Mouse (Mus musculus) lung, embryonic 15.5 days (tissue): ENCODE measurements at regions not wholly inside any gene's neighbourhood (a gene's known extent, or its start where the extent isn't known, plus 50 kb on each side); places are given as distances from the start of the nearest gene placed in this dataset.

Experiments used
- ATAC-seq: fragments of 200-750 bp; cut with Nextera tagmentation; 2 replicates; pipeline ENCODE4 v1.8.0; 2017; ENCODE audit warnings: moderate number of reproducible peaks, borderline replicate concordance; ENCODE audit not compliant: low FRiP score, low TSS enrichment; ENCODE audit errors: extremely low read depth
- H3K27ac ChIP-seq: fragments of 300-500 bp; sonication (generic); 2 replicates; pipeline ENCODE4 v1.5.1; 2015; ENCODE audit warnings: moderate library complexity, mild to moderate bottlenecking, inconsistent platforms
- H3K27me3 ChIP-seq: fragments of 300-500 bp; sonication (generic); 2 replicates; pipeline ENCODE4 v1.6.1; 2015; ENCODE audit warnings: inconsistent platforms
- H3K36me3 ChIP-seq: fragments of 300-500 bp; sonication (generic); 2 replicates; pipeline ENCODE4 v1.6.1; 2015; ENCODE audit warnings: inconsistent platforms
- H3K4me1 ChIP-seq: fragments of 300-500 bp; sonication (generic); 2 replicates; pipeline ENCODE4 v1.6.1; 2015; ENCODE audit warnings: inconsistent platforms
- H3K4me2 ChIP-seq: fragments of 300-500 bp; sonication (generic); 2 replicates; pipeline ENCODE4 v1.6.1; 2015; ENCODE audit warnings: inconsistent platforms, mild to moderate bottlenecking, moderate library complexity
- H3K4me3 ChIP-seq: fragments of 300-500 bp; sonication (generic); 2 replicates; pipeline ENCODE4 v1.5.1; 2015; ENCODE audit warnings: mild to moderate bottlenecking, inconsistent platforms
- H3K9ac ChIP-seq: fragments of 300-500 bp; sonication (generic); 2 replicates; pipeline ENCODE4 v1.6.1; 2015; ENCODE audit warnings: inconsistent platforms
- H3K9me3 ChIP-seq: fragments of 300-500 bp; sonication (generic); 2 replicates; pipeline ENCODE4 v1.6.1; 2016; ENCODE audit warnings: inconsistent platforms
- WGBS: fragments of 180-500 bp; shearing (Covaris S2); methylation state at CpG from one replicate; pipeline ENCODE4 v1.1.7; 2015; 5-methylcytosine and 5-hydroxymethylcytosine counted together

DNA sequence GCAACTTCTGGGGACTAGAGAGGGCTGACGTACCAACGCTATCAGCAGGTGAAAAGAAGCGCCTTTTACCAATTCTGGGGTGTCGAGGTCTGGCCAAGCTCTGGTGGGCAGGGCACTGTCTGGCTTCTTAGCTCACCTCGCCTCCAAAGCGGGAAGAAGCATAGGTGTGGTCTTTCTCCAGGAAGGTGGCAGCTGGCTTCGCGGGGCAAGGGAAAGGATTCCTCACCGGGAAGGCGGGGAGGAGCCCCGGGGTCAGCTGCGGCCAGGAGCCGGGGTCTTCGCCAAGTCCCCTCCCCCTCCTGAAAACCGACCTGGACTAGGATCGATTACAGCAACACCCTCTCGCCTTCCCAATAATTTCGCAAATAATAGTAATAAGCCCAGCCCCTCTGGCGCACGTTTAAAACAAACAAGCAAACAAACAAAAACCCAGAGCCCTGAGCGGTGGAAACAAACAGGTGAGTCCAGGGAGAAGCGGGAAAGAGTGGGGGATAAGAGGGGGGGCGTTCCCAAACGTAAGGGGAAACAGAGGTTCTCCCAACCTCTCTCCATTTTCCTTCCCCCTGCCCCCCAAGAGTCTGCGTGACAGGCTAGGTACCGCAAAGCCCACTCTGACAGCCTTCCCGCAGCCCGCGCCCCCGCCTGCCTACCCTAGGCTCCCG lies 63.5 kb upstream of the Ak4 start:
- Histone ChIP-seq H3K4me1 (peaks cover 26% of the 10 kb centered on the region), H3K36me3 (no peaks in the 10 kb centered on the region), H3K27ac (peak overlapping the region; percentile 76), H3K4me3 (peak overlapping the region; percentile 85), H3K4me2 (peak overlapping the region; percentile 98), H3K9ac (peak overlapping the region; percentile 78), H3K27me3 (peaks cover 3% of the 10 kb centered on the region; the same call in 1 of the 2 replicates), H3K9me3 (no peaks in the 10 kb centered on the region)
- WGBS, result 1% methylated on average over 31 of the region's 31 CpGs
- ATAC-seq, result no peak; the same call in 1 of the 2 replicates

DNA sequence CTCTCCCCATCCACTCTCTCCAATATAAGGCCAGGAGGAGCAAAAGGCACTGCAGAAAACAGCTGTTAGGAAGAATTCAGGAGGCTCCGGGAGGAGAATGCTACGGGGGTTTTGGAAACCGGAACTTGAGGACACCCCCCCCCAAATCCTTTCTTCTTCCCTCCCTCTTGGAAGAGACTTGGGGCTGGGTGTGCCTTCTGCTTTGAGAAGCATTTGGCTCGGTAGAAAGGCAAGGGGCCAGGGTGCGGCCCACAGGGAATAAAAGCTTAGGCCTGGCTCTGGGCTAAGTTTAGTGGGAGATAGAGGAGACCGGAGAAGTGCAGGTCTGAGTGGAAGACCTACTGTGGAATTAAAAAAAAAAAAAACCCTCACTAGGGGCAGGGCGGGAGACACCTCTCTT lies 64.1 kb upstream of the Ak4 start:
- H3K36me3 ChIP-seq, result no peaks in the 10 kb centered on the region
- peaks cover 26% of the 10 kb centered on the region for H3K4me1 ChIP-seq
- H3K9me3 ChIP-seq, result no peaks in the 10 kb centered on the region
- H3K9ac ChIP-seq, result no peak overlapping the region
- no peak overlapping the region for H3K27ac ChIP-seq
- peaks cover 3% of the 10 kb centered on the region; the same call in 1 of the 2 replicates for H3K27me3 ChIP-seq
- 13% methylated on average over 7 of the region's 7 CpGs for WGBS
- H3K4me3 ChIP-seq, result peak overlapping the region; percentile 85
- H3K4me2 ChIP-seq, result peak overlapping the region; percentile 98
- no peak for ATAC-seq

GRCm38 (mm10) chr4:101354086-101354855 lies 64.8 kb upstream of the Ak4 start:
- Histone ChIP-seq H3K4me1 (peaks cover 26% of the 10 kb centered on the region), H3K27ac (no peak overlapping the region), H3K9me3 (no peaks in the 10 kb centered on the region), H3K27me3 (peaks cover 3% of the 10 kb centered on the region; the same call in 1 of the 2 replicates), H3K9ac (no peak overlapping the region), H3K4me2 (peak overlapping the region; percentile 98), H3K4me3 (peak overlapping the region; percentile 85), H3K36me3 (no peaks in the 10 kb centered on the region)
- no peak for ATAC-seq
- WGBS, result 14% methylated on average over 7 of the region's 7 CpGs

- H3K4me1 ChIP-seq, result peaks cover 18% of the 10 kb centered on the region
Observed at GRCm38 (mm10) chr4:101352178-101352577, 66.9 kb upstream of the Ak4 start.

GRCm38 (mm10) chr4:101351716-101352115 lies 67.4 kb upstream of the Ak4 start:
- H3K27me3 ChIP-seq, result 0 out of 2 replicates have a peak, but pooled peaks cover 3% of the 10 kb centered on the region
- no peak overlapping the region for H3K9ac ChIP-seq
- no peak overlapping the region for H3K27ac ChIP-seq
- peaks cover 18% of the 10 kb centered on the region for H3K4me1 ChIP-seq
- WGBS, result 91% methylated on average over 3 of the region's 3 CpGs
- ATAC-seq, result no peak
- no peaks in the 10 kb centered on the region for H3K36me3 ChIP-seq
- no peak overlapping the region for H3K4me3 ChIP-seq
- H3K4me2 ChIP-seq, result no peak overlapping the region
- no peaks in the 10 kb centered on the region for H3K9me3 ChIP-seq

More at GRCm38 (mm10) chr4:101352178-101352577, 66.9 kb upstream of the Ak4 start:
- no peak overlapping the region for H3K4me3 ChIP-seq
- no peak overlapping the region for H3K9ac ChIP-seq
- H3K4me2 ChIP-seq, result no peak overlapping the region
- no peak for ATAC-seq
- no peaks in the 10 kb centered on the region for H3K9me3 ChIP-seq
- H3K27ac ChIP-seq, result no peak overlapping the region
- H3K27me3 ChIP-seq, result 0 out of 2 replicates have a peak, but pooled peaks cover 3% of the 10 kb centered on the region
- no peaks in the 10 kb centered on the region for H3K36me3 ChIP-seq
- WGBS, result 90% methylated on average over 4 of the region's 4 CpGs

DNA sequence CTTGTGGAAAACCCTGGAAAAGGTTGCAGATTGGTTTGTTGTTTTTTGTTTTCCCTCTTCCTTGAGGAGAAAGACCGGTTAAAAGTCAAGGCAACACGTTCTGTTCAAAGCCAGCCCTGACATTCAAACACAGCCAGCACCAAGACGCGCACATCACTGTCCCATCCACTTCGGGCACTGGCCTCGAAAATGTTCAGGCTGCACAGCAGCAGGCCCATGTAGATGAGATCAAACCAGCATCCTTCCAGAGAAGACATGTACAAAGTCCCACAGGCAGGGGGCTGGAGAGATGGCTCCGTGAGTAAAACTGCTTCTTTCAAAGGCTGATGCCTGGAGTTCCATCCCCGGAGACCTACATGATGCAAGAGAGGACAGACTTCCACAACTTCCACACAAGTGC lies 68.4 kb upstream of the Ak4 start:
- no peak overlapping the region for H3K9ac ChIP-seq
- no peaks in the 10 kb centered on the region for H3K36me3 ChIP-seq
- H3K27ac ChIP-seq, result no peak overlapping the region
- H3K4me1 ChIP-seq, result peaks cover 17% of the 10 kb centered on the region
- no peak overlapping the region for H3K4me2 ChIP-seq
- H3K4me3 ChIP-seq, result no peak overlapping the region
- 0 out of 2 replicates have a peak, but pooled peaks cover 3% of the 10 kb centered on the region for H3K27me3 ChIP-seq
- 87% methylated on average over 8 of the region's 8 CpGs for WGBS
- no peaks in the 10 kb centered on the region for H3K9me3 ChIP-seq
- no peak for ATAC-seq

- no peak overlapping the region for H3K27ac ChIP-seq
- no peaks in the 10 kb centered on the region for H3K9me3 ChIP-seq
- peaks cover 13% of the 10 kb centered on the region for H3K4me1 ChIP-seq
- ATAC-seq, result no peak
- 0 out of 2 replicates have a peak, but pooled peaks cover 3% of the 10 kb centered on the region for H3K27me3 ChIP-seq
- no peak overlapping the region for H3K9ac ChIP-seq
- no peaks in the 10 kb centered on the region for H3K36me3 ChIP-seq
- H3K4me2 ChIP-seq, result no peak overlapping the region
- WGBS, result 91% methylated on average over 3 of the region's 3 CpGs
- H3K4me3 ChIP-seq, result no peak overlapping the region
Observed at GRCm38 (mm10) chr4:101350222-101350621, 68.9 kb upstream of the Ak4 start.

GRCm38 (mm10) chr4:101349413-101349812 lies 69.7 kb upstream of the Ak4 start:
- 13% methylated on average over 4 of the region's 4 CpGs for WGBS
- Histone ChIP-seq H3K4me3 (no peak overlapping the region), H3K36me3 (no peaks in the 10 kb centered on the region), H3K4me1 (peaks cover 4% of the 10 kb centered on the region), H3K4me2 (no peak overlapping the region), H3K9ac (no peak overlapping the region), H3K27ac (no peak overlapping the region), H3K9me3 (no peaks in the 10 kb centered on the region), H3K27me3 (no peaks in the 10 kb centered on the region)
- ATAC-seq, result no peak

- Histone ChIP-seq H3K27me3 (no peaks in the 10 kb centered on the region), H3K9ac (no peak overlapping the region), H3K4me1 (no peaks in the 10 kb centered on the region), H3K36me3 (no peaks in the 10 kb centered on the region), H3K4me2 (no peak overlapping the region), H3K4me3 (no peak overlapping the region), H3K9me3 (no peaks in the 10 kb centered on the region), H3K27ac (no peak overlapping the region)
- ATAC-seq, result no peak
- 71% methylated on average over 6 of the region's 6 CpGs for WGBS
Observed at GRCm38 (mm10) chr4:101347309-101347708, 71.8 kb upstream of the Ak4 start.

DNA sequence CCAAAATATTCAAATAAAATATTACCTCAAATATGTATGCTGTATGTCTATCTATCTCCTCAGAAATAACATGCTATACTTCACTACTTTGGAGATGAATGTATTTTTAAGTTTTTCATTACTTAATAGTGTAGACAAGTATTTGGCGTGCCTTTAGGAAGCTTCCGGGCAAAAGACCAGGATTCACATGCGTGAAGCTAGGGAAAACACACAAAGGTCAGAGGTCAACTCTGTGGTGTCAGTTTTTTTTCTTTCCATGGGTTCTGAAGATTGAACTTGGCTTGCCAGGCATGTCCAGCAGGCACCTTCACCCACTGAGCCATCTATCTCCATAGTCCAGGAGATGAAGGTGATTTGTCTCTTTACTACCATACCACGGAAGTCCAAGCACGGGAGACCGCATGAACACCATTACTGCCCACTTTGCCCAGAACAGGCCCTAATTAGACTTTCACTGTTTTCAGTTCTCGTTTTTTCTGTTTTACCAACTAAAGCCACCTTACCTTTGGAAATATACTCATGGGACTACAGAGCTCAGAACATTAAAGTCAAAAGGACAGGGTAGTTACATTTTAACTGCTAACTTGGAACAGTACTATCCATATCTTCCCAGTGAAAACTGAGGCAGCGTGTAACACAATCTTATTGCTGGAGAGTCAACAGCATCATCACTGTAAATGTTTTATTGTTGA lies 76.9 kb upstream of the Ak4 start:
- no peak overlapping the region for H3K4me2 ChIP-seq
- 81% methylated on average over 8 of the region's 8 CpGs for WGBS
- H3K9ac ChIP-seq, result no peak overlapping the region
- H3K27me3 ChIP-seq, result no peaks in the 10 kb centered on the region
- no peak overlapping the region for H3K4me3 ChIP-seq
- ATAC-seq, result no peak
- H3K27ac ChIP-seq, result no peak overlapping the region
- H3K9me3 ChIP-seq, result no peaks in the 10 kb centered on the region
- no peaks in the 10 kb centered on the region for H3K4me1 ChIP-seq
- H3K36me3 ChIP-seq, result no peaks in the 10 kb centered on the region

DNA sequence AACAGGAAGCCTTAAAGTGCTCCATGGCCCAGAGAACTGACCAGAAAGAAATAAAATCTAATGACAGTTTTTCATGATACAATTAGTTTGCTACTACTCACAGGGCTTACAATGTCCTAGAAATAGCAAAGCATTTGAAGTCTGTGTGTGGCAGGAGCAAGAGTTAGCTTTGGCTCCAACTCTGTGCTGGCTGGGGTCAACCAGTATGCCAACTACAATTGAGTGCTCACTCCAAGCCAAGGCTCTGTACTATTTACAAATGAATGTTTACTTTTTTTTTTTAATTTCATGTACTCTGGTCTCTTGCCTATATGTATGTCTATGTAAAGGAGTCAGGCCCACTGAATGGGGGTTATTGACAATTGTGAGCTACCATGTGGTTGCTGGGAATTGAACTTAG lies 75.7 kb upstream of the Jak1 start:
- H3K9me3 ChIP-seq, result no peaks in the 10 kb centered on the region

DNA sequence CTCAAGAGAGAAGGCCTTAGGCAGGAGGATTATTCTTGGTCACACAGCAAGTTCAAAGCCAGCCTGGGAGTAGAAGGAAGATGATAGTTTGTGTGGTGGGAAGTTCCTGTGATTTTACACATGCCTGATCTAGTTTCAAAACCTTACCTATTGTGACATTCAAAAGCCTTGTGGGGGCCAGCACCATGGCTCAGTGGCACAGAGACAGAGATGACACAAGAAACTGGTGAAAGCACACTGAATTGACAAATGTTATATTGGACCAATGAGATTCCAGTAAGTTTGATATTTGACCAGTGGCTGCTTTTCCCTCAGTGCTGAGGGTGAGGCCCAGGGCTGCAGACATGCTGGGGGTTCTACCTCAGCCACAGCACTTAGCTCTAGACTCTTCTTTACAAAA lies 73.1 kb upstream of the Jak1 start:
- Histone ChIP-seq H3K4me2 (no peak overlapping the region), H3K9ac (no peak overlapping the region), H3K27me3 (no peaks in the 10 kb centered on the region), H3K4me1 (no peaks in the 10 kb centered on the region), H3K4me3 (no peak overlapping the region), H3K36me3 (no peaks in the 10 kb centered on the region), H3K9me3 (no peaks in the 10 kb centered on the region), H3K27ac (no peak overlapping the region)
- no peak for ATAC-seq

More for the DNA sequence above, 75.7 kb upstream of the Jak1 start:
- H3K27ac ChIP-seq, result no peak overlapping the region
- H3K4me2 ChIP-seq, result no peak overlapping the region
- H3K9ac ChIP-seq, result no peak overlapping the region
- no peak overlapping the region for H3K4me3 ChIP-seq
- no peaks in the 10 kb centered on the region for H3K4me1 ChIP-seq
- H3K27me3 ChIP-seq, result no peaks in the 10 kb centered on the region
- no peaks in the 10 kb centered on the region for H3K36me3 ChIP-seq
- ATAC-seq, result no peak
